Mouse (Mus musculus) brain, embryonic 18.5 days (tissue): ENCODE measurements around the gene Ppat.
"Not testable (repeated sequence)": the region's sequence is repeated elsewhere in the genome, so short reads cannot be mapped to it uniquely, and the experiment has no call there.

Experiments
- DNase-seq: peaks from one replicate; pipeline ENCODE4 v3.0.0-alpha.2; 2012; ENCODE audit warnings: low read depth, low spot score

Ppat gene

DNA sequence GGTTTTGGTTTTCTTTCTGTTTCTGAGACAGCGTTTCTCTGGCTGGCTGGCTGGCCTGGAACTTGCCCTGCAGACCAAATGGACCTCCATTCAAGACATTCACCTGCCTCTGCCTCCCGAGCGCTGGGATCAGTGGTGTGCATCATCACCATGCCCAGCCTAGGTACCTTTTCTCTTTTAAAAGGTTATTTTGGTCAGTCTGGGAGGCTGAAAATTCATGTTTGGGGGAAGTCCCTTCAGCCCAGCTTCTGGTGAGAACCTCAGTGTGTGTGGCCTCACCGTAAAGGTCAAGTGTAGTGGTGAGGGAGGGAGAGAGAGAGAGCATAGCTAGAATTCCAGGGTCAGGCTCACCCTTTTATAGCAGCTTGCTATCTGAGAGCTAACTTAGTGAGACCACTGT, 3.6 kb downstream of the Ppat start:
- DNase-seq = no peak

GRCm38 (mm10) chr5:76947142-76947541, 4.2 kb downstream of the Ppat start:
- no peak for DNase-seq

- DNase-seq = no peak
Measured at GRCm38 (mm10) chr5:76945678-76946033, 5.7 kb downstream of the Ppat start.

DNA sequence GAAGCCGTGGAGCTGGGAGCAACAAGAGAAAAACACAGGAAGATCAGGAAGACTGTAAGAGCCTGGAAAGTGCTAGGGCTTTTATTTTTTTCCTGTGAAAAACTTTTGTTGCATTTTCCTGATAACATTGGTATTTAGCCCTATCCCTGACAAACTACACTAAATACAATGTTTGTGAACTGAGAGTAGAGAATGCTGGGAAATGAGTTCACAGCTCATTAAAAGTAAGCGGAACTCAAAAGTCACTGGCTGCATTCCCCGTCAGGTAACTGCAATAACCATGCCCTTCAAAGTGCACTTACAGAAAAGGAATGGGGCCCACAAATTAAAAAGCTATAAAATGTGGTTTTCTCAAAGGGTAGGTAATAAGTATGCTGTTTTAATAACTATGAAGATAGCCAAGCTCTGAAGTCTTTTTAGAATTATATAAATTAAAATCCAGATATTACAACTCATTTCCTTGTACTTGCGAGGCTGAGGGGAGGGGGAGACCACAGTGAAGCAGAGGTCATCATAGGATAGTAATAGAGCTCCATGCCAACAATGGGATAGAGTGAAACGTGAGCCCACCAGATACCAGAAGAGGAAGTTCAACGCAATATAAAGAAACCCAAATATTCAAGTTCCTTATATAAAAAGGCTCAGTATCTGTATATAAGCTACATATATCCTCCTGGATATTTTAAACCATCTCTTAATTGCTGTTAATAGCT, 6.3 kb downstream of the Ppat start:
- no peak for DNase-seq

- no peak for DNase-seq
Measured at GRCm38 (mm10) chr5:76942505-76942904, 8.9 kb downstream of the Ppat start.

DNA sequence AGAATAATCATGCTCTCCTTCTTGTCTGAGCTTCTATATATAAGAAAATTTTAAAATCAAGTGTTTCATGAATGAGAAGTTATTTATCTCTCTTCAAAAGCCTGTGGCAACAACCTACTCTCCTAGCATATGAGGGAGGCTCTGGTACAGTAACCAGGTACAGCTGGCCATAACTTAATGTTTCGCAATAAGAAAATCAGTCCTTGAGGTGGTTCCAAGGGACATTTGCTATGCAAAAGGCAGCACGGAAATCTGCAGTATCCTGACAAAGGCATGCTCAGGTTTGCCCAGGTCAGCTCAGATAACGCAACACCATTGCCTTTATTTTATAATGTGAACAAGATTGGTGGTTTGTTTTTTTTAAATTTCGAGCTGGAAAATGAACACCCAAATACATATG, 9.4 kb downstream of the Ppat start:
- no peak for DNase-seq

DNA sequence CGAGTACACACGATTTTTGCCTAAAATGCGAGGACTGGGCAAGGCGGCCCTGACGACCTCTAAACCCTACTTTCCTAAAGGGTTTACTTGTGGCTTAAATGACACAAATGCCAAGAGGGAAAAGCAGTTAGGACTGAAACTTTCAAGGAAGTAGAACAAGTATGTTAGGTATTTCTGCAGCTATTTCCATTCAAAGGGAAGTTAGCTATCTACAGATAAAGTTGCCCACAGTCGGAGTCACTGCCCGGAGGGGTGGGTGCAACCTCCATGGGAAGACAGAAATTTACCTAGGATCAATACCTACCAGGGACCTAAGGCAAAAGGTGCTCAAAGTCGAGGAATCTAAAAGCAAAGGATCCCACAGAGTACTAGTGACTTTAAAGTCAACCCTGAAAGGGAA, 11.7 kb downstream of the Ppat start:
- no peak for DNase-seq

GRCm38 (mm10) chr5:76929180-76929877, 22.0 kb downstream of the Ppat start:
- no peak for DNase-seq

DNA sequence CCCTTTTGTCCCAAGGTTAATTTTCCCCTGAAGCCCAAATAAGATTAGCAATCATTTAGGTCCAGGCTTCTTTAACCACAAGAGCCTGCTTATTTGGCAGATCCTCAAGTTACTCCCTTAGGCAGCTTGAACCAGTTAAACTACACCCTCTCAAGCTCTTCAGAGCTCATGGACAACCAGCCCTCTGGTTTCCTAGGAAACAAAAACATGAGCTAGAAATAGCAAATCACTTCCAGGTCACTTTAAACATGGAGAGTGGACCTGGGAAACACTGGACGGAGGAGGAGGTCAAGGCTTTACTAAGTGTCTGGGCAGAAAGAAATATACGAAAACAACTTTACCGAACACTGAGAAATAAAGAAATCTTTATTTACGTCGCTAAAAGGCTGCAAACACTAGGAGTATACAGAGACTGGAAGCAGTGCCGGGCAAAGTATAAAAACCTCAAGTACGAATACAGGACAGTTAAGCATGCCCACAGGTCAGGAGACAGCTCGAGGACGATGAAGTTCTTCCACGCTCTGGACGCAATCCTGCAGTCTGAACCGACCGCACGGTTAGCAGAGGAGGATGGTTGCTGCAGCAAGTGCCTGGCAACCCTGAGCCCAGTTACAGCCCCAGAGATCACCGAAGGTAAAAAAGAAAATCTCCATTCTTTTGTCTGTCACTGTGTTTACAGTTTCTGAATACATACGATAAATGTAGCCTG, 23.1 kb downstream of the Ppat start:
- no peak for DNase-seq

- DNase-seq = no peak
Measured at GRCm38 (mm10) chr5:76924296-76924695, 27.1 kb downstream of the Ppat start.

- no peak for DNase-seq
Measured at GRCm38 (mm10) chr5:76923428-76923827, 27.9 kb downstream of the Ppat start.

DNA sequence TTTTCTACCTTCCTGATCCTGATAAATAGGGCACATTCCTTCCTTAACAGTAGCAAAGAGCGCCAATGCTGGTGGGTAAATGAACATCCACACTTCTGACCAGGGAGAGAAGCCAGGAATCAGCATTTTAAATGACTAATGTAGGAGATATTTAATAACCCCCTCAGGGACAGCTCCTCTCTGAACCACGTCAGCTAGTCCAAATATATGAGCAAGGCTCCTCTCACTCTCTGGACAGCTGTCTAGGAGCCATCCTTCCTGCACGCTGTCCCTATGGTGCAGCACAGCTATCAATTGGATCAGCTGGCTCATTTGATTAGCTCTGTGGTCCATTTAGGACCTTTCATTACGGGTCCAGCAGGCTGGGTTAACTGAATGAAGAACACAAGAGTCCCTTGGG, 28.5 kb downstream of the Ppat start:
- DNase-seq = no peak

GRCm38 (mm10) chr5:76912522-76912921, 38.9 kb downstream of the Ppat start:
- DNase-seq = not testable (repeated sequence)

DNA sequence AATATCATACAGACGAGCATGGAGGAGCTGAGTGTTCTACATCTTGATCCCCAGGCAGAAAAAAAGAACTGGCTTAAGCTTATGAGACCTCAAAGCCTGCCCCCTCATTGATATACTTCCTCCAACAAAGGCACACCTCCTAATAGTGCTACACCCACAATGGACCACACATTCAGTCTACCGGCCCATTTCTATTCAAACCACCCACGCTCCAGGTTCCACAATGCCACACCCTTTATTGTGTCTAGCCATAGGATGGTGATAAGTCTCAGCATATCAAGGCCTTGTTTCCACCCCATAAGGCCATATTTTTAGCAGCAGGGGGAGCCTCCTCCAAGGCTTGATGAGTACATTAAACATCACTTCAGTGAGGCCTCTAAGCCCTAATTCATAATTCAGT, 40.6 kb downstream of the Ppat start:
- DNase-seq = no peak

DNA sequence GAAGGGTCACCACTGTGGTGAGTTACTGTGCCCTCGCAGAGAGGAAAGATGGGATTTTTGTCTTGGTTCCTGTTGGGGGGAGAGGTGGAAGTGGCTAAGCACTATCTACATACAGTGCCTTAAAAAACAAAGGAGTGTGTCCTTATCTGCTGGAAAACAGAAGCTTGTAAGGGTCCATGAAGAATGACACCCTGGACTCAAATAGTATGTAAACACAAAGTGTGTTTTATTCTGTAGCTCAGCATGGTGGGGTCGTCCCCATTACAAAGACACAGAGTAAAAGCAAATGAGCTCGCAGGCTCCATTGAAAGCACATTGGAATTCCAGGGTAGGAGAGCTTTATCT, 45.3 kb downstream of the Ppat start:
- DNase-seq = no peak

- DNase-seq = peak; percentile 81
Measured at GRCm38 (mm10) chr5:76905405-76906154, 45.8 kb downstream of the Ppat start, which contains the start of gene Aasdh. Gene Aasdh (minus strand): TSS chr5:76905514.

GRCm38 (mm10) chr5:76904713-76905404, 46.5 kb downstream of the Ppat start:
- no peak for DNase-seq

- DNase-seq = no peak
Measured at GRCm38 (mm10) chr5:76902131-76902530, 49.2 kb downstream of the Ppat start.

GRCm38 (mm10) chr5:76893084-76893483, 58.3 kb downstream of the Ppat start:
- no peak for DNase-seq

GRCm38 (mm10) chr5:76892608-76893007, 58.8 kb downstream of the Ppat start:
- DNase-seq = no peak

GRCm38 (mm10) chr5:76887011-76887410, 64.4 kb downstream of the Ppat start:
- DNase-seq = no peak

- no peak for DNase-seq
Measured at GRCm38 (mm10) chr5:76884107-76884506, 67.3 kb downstream of the Ppat start.
